Mouse (Mus musculus) frontal cortex, adult (tissue): ENCODE measurements around the gene Disp1.

ENCODE experiments used
- ATAC-seq: cut with Nextera tagmentation; 2 replicates; pipeline ENCODE4 v1.9.2; 2017; ENCODE audit warnings: mild to moderate bottlenecking, moderate library complexity, mixed read lengths; ENCODE audit not compliant: low TSS enrichment

Gene Disp1

GRCm38 (mm10) chr1:183086843-183087242 is 134.5 kb downstream of the Disp1 start:
- peak; percentile 75 for ATAC-seq

- peak; percentile 71 for ATAC-seq
These were observed 137.0 kb downstream of the Disp1 start for GRCm38 (mm10) chr1:183084085-183085050.

GRCm38 (mm10) chr1:183082436-183082835 is 138.9 kb downstream of the Disp1 start:
- no peak for ATAC-seq

GRCm38 (mm10) chr1:183081126-183081525 is 140.2 kb downstream of the Disp1 start:
- ATAC-seq = no peak

GRCm38 (mm10) chr1:183075121-183075822 is 146.1 kb downstream of the Disp1 start:
- peak; percentile 85; the same call in 1 of the 2 replicates for ATAC-seq

- ATAC-seq = no peak
These were observed 148.9 kb downstream of the Disp1 start for GRCm38 (mm10) chr1:183072263-183073050.

- ATAC-seq = peak; percentile 6; the same call in 1 of the 2 replicates
These were observed 151.2 kb downstream of the Disp1 start for GRCm38 (mm10) chr1:183069954-183070649.

GRCm38 (mm10) chr1:183067807-183068206 is 153.5 kb downstream of the Disp1 start:
- peak; percentile 90 for ATAC-seq

- no peak for ATAC-seq
These were observed 154.3 kb downstream of the Disp1 start for GRCm38 (mm10) chr1:183066981-183067380.

- ATAC-seq = no peak
These were observed 160.7 kb downstream of the Disp1 start for GRCm38 (mm10) chr1:183060611-183061010.

- no peak for ATAC-seq
These were observed 165.1 kb downstream of the Disp1 start for GRCm38 (mm10) chr1:183056289-183056655.

GRCm38 (mm10) chr1:183055608-183056288 is 165.6 kb downstream of the Disp1 start:
- ATAC-seq = no peak

- no peak for ATAC-seq
These were observed 168.7 kb downstream of the Disp1 start for GRCm38 (mm10) chr1:183052663-183053062.

- no peak for ATAC-seq
These were observed 172.0 kb downstream of the Disp1 start for GRCm38 (mm10) chr1:183049295-183049694.

GRCm38 (mm10) chr1:183047913-183048523 is 173.3 kb downstream of the Disp1 start:
- no peak for ATAC-seq

- no peak for ATAC-seq
These were observed 174.0 kb downstream of the Disp1 start for GRCm38 (mm10) chr1:183047191-183047912.

GRCm38 (mm10) chr1:183046081-183046480 is 175.2 kb downstream of the Disp1 start:
- ATAC-seq = no peak

GRCm38 (mm10) chr1:183043161-183043812 is 178.0 kb downstream of the Disp1 start:
- peak; percentile 98 for ATAC-seq

- ATAC-seq = no peak
These were observed 179.6 kb downstream of the Disp1 start for GRCm38 (mm10) chr1:183041703-183042102.
